Mouse (Mus musculus) lung, postnatal 10 days (tissue): ENCODE data around the gene Acad8.

Experiments used
- DNase-seq: peaks from one replicate; pipeline ENCODE4 v3.0.0; 2021

Acad8 gene

GRCm38 (mm10) chr9:26978776-26979175 is 20.6 kb downstream of the Acad8 start:
- no peak for DNase-seq

GRCm38 (mm10) chr9:26977754-26978153 is 21.6 kb downstream of the Acad8 start:
- DNase-seq = no peak

- no peak for DNase-seq
Observed at GRCm38 (mm10) chr9:26947790-26948189, 51.6 kb downstream of the Acad8 start.

- peak; percentile 57 for DNase-seq
Observed at GRCm38 (mm10) chr9:26924146-26924545, 75.2 kb downstream of the Acad8 start.
